Mouse (Mus musculus) left cerebral cortex, adult 8-10 months (tissue): ENCODE measurements at regions not wholly inside any gene's neighbourhood (a gene's known extent, or its start where the extent isn't known, plus 50 kb on each side); places are given as distances from the start of the nearest gene placed in this dataset.

Source experiments
- DNase-seq, 2 experiments: peaks; one replicate each; pipeline ENCODE4 v3.0.0; 2022; ENCODE audit warnings: low spot score in 2 of 2

DNA sequence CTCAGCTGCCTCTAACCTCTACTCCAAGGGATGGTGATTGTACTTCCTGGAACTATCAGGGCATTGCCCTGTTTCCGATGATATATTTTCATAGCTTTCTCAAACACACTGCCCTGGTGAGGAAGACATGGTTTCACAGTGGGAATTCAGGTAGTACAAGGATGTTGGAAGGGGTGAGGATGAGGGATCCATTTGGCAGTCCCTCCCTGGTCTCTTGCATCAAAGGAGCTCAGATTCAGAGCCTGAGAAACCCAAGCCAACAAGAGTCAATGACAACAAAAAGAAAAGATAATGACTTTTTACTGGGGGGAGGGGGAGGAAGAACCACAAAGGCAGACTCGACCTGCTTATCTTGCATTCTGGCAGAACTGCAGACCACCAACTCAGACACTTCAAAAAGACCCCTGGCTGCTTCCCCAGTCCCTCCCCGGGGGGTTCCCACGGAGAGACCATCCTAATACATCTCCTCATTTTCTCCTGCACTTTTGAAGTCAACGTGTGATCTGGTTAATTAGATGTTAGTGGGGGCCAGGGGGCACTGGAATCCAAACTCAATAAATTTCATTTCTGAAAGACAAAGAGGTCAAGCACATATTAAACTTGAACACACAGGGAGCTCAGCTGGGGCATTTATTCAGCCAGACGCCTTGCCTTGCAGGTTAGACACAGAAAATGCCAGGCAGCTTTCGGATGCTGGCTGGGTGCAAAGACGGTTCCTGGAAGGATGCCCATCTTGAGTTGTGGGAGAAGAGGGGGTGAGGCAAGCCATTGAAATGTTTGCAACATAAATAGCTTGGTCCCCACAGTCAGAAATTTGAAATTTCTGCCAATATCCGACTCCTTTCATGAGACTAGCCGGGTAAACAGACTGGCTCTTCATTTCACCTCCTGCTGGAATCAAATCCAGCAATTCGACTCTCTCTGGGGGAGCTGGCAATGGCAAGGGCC is 162.9 kb upstream of the Cdh5 start:
- peak in 1 of 2 experiments; percentile 45 for DNase-seq

DNA sequence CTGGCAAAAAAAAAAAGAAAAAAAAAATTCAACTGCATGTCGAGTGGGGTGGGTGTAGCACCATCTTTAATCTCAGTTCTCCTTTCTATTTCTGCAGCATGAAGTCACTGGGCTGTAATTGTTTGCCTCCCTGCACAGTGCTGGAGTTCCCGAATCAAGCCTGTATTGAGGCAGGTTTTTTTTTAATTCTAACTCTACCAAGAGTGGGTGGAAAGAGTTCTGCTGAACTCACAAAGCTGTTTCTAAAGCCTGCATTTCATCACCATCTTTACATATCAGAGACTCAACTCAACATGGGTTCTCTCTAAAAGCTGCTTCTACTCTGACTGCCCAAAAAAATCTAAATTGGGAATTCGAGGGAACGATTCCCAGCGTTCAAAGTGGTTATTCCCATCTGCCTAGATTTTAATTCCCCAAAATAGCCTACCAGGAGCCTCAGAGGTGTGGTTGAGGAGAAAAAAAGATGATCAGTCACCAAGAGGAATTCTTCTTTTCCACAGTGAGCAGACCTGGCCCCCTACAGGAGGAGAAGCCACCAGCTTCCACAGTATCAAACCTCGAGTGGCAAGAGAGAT is 160.4 kb upstream of the Cdh5 start:
- DNase-seq, result peak in 1 of 2 experiments; percentile 54

DNA sequence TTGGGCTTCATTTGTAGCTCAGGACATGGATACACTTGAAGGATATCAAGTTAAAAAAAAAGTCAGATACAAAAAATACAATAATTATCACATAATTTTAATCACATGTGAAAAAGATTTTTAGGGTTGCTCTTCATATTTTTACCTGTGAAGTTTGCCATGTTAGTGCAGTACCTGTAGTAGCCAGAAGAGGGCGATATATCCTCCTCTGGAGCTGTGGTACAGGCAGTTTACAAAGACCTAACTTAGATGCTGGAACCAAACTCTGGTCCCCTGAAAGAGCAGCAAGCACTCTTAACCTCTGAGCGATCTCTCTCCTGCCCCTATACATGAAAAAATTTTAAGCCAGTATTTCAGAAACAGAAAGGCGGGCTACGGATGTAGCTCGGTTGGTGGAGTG is 153.0 kb upstream of the Cdh5 start:
- no peak for DNase-seq

DNA sequence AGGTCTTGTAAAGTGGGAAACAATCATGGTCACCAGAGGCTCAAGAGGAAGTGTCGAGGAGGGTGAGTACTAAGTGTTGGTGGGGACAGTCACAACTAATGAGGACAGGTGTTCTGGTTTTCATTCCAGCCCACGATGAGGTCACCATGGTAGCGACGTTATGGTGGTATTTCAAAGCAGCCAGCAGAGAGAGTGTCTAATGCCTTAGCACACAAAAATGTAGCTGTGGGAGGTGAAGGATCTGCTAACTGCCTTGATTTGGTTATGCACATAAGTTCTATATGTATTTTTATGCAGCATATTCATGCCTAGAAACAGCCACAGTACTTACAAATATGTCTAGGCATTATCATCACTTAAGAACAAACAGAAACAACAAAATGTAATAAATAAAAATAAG is 151.0 kb upstream of the Cdh5 start:
- no peak for DNase-seq

DNA sequence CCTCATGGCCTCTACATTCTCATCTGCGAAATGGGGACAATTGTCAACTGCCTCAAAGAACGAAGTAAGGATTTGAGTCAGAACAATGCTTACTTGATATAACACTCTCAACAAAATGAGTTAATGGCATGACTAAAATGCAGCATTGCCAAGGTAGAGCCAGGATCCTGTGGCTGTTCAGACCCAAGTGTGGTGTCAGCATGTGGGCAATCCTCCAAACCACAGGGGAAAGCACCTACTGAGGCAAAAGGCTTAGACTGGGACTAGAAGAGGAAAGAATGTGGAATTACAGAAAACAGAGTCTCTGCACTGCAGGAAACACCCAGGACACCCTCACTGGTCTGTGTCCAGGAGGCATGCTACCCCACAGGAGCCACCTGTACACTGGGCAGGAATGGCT is 147.8 kb upstream of the Cdh5 start:
- DNase-seq, result no peak

DNA sequence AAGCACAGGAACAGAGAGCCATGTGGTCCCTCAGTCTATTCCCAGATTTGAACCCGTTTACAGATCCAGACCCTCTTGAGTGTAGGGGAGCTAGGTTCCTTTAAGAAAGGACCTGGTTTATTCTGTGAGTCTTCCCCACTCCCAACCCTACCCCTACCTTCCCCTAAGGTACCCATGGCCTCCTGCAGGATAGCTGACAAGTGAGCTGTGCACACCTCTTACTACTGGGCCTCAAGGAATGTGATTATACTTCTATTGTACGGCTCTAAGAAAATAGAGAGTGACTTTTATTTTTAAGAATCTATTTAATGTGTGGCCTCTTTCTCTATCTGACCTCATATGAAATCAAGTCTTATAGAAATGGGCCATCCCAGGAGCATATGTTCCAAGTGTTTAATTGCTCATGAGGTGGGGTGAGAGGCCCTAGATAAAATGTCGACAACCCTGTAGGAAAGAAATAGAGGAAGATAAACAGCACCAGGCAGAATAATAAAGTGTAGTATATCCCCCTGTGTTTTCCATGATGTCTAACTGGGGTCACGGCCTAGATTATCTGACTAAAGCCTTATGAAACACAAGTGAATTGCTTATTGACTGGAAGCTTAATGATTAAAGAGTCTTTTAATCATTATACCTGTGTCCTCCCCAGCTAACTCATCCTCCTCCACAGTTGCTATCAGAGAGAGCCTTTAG is 145.7 kb upstream of the Cdh5 start:
- no peak for DNase-seq

DNA sequence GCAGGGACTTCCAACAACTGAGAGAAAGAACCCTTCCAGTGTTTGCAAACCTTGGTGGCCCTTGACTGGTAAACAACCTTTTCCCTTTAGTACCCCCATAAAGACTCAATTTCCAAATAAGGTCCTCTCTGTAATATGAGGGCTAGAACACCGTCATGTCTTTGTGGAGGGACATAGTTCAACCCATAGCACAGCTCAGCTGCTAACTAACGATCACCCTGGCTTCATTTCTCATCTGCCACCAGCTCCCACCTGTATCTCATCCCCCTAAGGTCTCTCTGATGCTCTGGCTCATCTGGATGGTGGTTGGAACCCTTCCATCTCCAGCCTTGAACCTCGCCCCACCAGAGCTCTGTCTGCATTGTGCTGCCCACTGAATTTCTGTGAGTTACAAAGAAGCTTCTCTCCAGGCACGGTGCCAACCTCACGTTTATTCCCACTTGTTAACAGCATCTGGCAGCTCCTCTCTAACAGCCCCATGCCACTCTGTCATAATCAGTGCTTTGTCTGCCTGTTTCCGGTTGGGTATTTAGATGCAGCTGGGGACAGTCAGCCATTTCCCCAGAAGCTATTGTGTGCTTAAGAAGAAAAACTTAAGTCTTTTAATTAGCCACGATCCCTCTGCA is 137.0 kb upstream of the Cdh5 start:
- DNase-seq, result no peak

DNA sequence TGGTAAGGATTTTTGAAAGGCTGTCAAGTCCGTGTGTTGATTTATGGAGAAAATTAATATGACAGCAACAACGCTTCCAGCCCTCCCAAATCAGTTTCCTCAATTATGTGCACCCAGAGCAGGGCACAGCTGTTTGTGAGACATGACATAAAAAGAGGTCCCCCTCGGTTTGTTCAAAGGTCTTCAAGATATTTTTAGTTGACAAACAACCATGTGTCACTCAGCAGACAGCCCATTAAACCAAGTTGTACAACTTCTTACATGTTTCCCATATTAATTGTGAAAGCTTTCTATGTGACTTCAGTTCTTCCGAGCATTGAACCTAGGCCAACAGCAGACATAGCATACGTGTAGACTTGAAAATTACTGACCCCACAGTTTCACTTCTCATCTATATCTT is 131.5 kb upstream of the Cdh5 start:
- no peak for DNase-seq

DNA sequence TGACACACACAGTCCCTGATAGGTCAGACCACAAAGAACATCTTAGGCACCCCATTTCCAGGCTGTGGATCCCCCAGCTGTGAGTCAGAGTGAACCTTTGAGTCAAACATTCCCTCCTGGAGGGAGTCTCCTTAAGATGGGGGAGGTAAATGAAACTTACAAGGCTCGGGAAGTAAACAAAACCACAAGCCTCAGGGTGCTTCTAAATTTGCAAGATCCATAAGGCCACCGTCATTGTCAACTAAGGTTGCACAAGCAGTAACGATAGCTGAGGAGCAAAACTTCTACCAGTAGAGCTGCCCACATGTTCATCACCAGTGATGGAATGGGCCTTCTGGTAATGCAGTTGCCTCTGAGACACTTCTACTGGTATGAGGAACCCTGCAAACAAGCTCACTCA is 130.9 kb upstream of the Cdh5 start:
- no peak for DNase-seq

DNA sequence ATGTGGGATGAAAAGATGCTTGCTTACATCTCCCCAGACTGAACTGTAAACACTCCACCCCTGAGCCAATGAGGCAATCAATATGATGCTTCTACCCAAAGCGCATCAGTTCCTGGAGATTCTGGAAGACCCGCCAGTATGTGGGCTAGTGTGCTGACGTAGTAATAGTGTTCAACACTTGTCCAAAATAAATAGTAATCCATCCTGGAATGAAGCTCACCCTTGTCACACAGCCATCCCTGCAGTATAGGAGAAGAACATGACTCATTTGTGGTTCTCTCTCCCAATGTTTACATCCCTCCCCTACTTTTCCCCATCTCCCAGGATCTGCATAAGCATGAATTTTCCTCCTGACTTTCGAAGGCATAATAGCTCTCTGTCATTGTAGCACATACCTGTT is 130.5 kb upstream of the Cdh5 start:
- no peak for DNase-seq

DNA sequence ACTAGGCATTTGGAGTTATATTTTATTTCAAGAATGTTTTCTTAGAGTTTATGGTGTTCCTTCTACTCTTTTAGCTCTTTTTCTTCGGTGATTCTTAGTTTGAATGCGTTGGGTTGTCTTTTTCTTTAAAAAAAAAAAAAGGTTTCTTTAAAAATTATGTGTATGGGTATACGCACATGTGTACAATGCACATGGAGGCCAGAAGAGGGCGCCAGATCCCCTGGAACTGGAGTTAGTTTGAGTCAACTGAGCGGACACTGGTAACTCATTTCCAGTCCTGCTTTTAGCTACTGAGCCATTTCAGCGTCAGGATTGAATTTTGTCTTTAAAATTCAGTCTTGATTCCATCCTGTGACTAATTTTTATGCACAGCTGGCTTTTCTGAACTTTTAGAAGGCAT is 124.9 kb upstream of the Cdh5 start:
- no peak for DNase-seq

DNA sequence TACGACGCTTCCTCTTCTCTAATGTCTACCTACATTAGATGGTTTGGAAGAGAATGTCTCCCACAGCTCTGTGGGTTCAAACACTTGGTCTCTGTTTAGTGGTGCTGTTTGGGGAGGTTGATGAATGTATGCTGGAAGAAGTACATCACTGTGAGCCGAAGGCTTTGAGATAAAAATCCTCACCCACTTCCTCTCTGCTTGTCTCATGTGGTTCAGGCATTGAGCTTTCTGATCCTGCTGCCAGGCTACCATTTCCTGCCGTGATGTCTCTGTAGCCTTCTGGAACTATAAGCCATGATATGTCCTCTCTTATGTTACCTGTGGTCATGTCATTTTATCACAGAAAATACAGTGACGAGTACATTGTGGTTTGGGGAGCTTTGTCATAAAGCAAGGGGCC is 122.5 kb upstream of the Cdh5 start:
- DNase-seq, result no peak

DNA sequence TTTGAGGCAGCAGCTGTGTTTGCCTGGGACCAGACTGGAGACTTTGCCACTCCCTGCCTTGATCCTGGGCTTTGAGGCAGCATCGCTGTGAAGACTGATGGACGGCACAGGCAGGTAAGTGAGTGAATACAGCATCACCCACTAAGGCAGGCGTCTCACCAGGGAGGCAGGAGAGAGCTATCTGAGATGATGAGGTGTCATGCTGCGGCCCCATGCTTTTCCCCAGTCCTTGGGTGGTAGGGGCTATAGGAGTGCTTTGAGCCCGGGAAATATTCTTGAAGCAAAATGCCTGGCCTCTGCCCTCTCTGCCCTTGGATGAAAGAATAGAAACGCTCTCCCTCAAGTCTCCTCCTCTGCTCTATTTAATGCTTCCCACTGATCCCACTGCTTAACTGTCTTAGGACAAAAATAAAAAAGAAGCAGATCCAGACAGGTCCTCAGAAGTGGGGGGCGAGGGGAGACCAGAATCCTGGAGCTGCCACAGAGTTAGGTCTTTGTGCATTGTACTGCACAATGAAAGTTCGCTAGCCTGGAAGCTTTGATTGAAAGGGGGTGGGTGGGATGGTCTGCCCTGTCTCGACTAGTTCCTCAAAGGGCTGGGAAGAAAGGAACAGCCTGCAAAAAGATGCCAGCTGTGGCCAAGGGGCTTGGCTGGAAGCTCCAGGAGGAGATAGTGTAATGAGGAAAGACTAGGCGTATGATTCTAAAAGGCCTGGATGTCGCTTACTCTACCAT is 117.4 kb upstream of the Cdh5 start:
- no peak for DNase-seq

DNA sequence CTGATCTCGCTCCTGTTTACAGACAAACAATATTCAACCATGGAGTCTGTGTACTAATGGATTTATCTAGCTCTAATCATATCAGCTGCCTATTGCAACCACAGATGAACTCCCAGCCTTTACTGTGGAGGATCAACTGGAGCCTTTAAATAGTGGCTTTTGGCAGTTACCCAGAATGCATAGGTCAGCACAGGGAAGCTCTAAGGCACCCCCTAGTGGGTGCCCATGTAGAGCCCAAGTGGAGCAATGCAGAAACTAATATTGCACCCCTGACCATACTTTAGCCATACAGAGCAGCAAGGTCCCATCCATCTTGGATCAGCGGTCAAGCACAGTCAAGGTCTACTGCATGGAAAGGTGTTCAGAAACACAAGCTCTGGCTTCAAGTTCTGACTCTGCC is 115.8 kb upstream of the Cdh5 start:
- no peak for DNase-seq

DNA sequence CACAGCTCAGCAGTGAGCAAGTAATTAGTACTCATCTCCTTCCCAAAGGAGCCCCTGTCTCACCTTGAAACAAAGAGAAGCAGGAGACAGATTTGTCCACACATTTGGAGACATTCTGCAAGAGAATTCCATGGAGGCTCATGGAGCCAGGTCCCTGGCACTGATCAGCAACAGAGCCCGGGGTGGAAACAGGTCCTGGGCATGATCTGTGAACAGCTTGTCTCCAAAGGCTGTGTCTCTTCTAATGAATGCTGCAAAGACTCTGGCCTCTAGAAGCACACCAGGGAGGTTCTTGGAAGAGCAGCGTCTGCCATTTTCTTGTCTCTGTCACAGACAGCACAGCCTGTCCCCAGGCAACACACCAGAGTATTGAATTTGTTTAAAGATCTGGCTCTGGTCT is 107.5 kb upstream of the Cdh5 start:
- no peak for DNase-seq

DNA sequence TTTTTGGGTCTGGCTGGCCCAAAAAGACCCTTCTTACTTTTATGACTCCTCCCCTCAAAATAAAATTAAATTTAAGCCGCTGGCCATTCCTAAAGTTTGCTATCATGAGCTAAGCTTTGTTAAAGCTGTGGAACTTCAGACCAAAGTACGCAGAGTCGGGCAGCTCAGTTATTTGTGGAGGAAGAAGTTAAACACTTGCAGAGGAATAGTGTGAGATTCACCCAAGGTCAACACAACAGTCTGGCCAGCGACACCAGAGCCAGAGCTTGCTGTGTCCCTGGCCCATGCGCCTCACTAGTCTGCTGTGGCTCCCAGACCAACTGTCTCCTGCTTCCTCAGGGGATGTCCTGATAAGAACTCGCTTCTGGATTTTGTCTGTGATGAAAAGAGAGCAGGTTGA is 103.3 kb upstream of the Cdh5 start:
- DNase-seq, result no peak

DNA sequence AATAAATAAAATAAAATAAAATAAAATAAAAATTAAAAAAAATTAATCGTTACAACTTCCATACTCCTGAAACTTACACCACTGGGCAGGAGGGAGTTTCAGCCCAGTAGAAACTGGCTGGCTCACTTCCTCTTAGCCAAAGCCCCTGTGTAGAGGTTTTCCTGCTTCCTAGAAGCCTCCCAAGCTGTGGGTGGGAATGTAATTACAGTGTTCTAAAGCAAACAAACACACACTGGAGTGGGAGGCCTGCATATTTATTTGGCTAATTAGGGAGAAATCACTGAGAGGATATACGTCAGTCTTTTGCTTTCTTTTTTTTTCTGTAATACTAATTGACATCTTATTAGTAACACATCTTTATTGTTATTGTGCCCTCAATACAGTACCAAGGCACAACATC is 94.2 kb upstream of the Cdh5 start:
- no peak for DNase-seq

DNA sequence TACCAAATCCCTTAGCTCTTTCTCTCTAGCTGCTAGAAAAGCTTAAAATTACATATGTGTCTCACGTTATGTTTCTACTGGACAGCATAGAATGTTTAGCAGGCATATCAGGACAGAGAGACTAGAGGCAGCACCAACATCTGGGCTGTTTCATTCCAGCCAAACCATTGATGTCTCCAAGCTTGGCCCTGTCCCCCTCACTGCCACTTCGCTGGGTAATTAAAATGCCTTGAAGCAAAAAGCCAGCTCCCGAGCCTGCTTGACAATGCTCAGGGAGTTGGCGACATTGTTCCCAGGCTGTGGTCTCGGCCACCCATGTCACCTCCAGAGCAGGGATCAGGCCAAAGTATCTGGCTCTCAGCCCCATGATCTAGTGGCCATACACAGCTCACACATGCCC is 92.7 kb upstream of the Cdh5 start:
- no peak for DNase-seq

DNA sequence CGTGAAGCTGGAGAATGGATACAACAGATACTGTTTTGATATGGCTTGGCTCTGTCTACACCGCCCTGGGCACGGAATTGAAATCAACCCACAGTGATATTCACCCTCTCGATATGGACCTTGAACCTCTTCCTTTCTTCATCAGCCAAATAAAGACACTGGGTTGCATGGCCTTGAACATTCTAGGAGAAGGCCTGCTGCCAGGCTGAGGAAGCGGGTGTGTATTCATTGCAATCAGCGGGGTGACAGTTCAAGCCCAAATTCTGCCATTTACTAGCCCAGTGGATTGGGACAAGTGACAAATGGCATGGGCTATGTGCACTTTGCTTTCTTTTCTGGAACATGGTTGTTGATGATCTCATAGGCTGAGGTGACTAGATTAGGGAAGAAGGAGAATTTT is 92.1 kb upstream of the Cdh5 start:
- DNase-seq, result no peak

DNA sequence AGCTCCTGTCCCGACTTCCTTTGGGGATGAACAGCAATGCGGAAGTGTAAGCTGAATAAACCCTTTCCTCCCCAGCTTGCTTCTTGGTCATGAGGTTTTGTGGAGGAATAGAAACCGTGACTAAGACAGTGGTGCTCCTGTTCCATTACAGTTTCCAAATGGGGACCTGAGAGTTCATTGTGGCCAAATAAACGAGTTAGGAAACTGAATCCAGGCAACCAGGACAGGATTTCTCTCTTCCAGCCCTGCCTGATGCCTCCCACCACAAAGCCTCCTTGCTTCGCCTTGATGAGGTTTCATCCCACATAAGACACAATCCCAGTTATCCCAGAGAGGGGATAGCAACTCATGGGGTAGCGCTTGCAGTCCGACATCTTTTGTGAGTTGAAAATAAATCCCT is 79.2 kb upstream of the Cdh5 start:
- DNase-seq, result no peak

DNA sequence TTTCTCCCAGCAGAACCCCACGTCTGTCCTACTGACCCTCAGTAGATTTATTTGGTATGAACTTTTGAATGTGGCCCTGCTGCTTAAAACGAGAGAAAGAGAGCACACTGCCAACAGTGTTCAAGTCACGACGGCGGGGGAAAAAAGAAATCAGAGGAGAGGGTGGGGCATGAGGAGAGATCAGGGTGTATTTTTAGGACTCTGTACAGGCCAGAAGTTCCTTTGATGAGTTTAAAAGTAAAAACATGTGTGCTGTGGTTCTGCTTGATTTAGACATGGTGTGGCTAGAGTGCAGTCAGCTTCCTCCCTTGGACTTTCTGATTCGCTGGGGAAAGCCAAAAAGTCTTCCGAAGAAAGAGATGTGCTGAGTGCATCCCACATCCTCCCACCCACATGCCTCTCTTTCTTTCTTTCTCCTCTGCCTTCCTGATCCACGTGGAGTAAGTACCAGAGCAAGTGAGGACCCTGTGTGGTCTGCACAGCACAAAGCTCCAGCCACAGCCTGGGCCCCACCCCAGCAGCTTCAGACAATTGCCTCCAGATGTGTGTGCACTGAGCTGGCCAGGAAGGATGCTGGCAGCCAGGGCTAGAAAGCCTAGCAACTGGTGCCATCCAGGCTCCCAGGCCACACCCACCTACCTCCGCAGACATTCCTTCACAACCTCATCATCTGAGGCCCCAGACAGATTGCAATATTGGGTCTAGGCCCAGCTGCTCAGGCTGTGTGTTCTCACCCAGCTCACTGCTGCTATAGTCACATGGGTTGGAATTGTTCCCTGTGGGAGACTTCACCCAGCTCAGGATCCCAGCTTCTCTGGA is 78.5 kb upstream of the Cdh5 start:
- peak in 1 of 2 experiments; percentile 73 for DNase-seq
